ENCODE assay signal across 9 mouse cellular contexts in genomic region chr17:44530000-44530399, GRCm38 (mm10).
DNase-seq lines count a peak whose midpoint lies in the region; TF ChIP-seq lines count a peak whose summit lies in the region.
"Had no signal": no experiment of that assay in that cellular context is flagged by ENCODE, and none has a peak within 500 bp of the region (broad histone marks: within the 10 kb centered on the region; RNA-seq: fewer than 3 reads in every experiment).

No protein-coding gene starts in this region.

- DNase-seq in gastrocnemius, adult 2 months = peak; percentile 50
- DNase-seq in gastrocnemius, postnatal 4 days (ENCODE audit: low spot score in 2 of 2) = no peak
- DNase-seq in testis, postnatal 10 days (ENCODE audit: low spot score) = peak; percentile 57
- DNase-seq in testis, postnatal 14 days (ENCODE audit: low spot score) = no peak
- DNase-seq in lung, adult 2 months = peak; percentile 15
- DNase-seq in Muller cell, postnatal 12 days (ENCODE audit: inconsistent ontology term) = no peak
- DNase-seq in heart, adult 8-10 months (ENCODE audit: low spot score) = no peak
- no peak for DNase-seq in gastrocnemius, postnatal 14 days
- DNase-seq: heart, adult 11 months had no signal

- WGBS in lung, adult 2 months = 70% methylated on average over 6 of the region's 6 CpGs

- no peak overlapping the region for H3K4me3 ChIP-seq in gastrocnemius, adult 2 months
- H3K4me3 ChIP-seq in lung, adult 2 months (replicated peaks; ENCODE audit: extremely low read depth, low read depth, low read length) = no peak overlapping the region

- intact Hi-C loops in gastrocnemius, adult 2 months (cut with DNase I) = loop anchor here (10.0 kb wide), 1 partner anchor 205 kb away; no protein-coding TSS in a partner anchor
- intact Hi-C loops in gastrocnemius, postnatal 14 days (cut with DNase I; ENCODE audit: low total_unique reads) = no loop called here

- no peak for TF ChIP-seq POLR2A in lung, adult 2 months (IDR thresholded peaks at IDR 0.05; ENCODE audit: borderline replicate concordance, extremely low read depth, low read depth, low read length)

- no peaks in the 10 kb centered on the region for H3K4me1 ChIP-seq in lung, adult 2 months (ENCODE audit: control insufficient read depth, insufficient read depth, low read length)

- no peak overlapping the region for H3K27ac ChIP-seq in gastrocnemius, adult 2 months

- peak; percentile 60 for TF ChIP-seq CTCF in gastrocnemius, adult 2 months (IDR thresholded peaks at IDR 0.05)
- TF ChIP-seq CTCF in lung, adult 2 months (IDR thresholded peaks at IDR 0.05; ENCODE audit: insufficient read depth, low read length) = no peak

Comparison
In these comparisons a context has a peak if more than half of its experiments do, and no peak if none do; other contexts are left out.
1. DNase-seq: peak in gastrocnemius, adult 2 months (single experiment), testis, postnatal 10 days (single experiment) and lung, adult 2 months (single experiment); none in gastrocnemius, postnatal 4 days (0 of 2), testis, postnatal 14 days (single experiment), Muller cell, postnatal 12 days (single experiment), heart, adult 8-10 months (single experiment) and gastrocnemius, postnatal 14 days (single experiment).